In genomic region chr14:75475887-75476286, GRCm38 (mm10) we compare ENCODE assay signal across 36 mouse cellular contexts. TPM values are rescaled to one million over a fixed set of nuclear protein-coding genes. Genes with fewer than 3 reads are reported as not detected.
"Had no signal": no experiment of that assay in that cellular context is flagged by ENCODE, and none has a peak within 500 bp of the region (broad histone marks: within the 10 kb centered on the region; RNA-seq: fewer than 3 reads in every experiment).

No protein-coding gene starts in this region.

- H3K27ac ChIP-seq: limb, embryonic 10.5 days; limb, embryonic 12.5 days; limb, embryonic 13.5 days; limb, embryonic 15.5 days; liver, embryonic 12.5 days; liver, embryonic 13.5 days; liver, embryonic 14.5 days; liver, embryonic 15.5 days; lung, embryonic 15.5 days; macrophage; midbrain, embryonic 10.5 days; midbrain, embryonic 12.5 days; midbrain, embryonic 13.5 days; midbrain, embryonic 15.5 days; neural tube, embryonic 12.5 days had no signal

- H3K27me3 ChIP-seq: limb, embryonic 12.5 days; limb, embryonic 13.5 days; limb, embryonic 15.5 days; liver, embryonic 12.5 days; liver, embryonic 13.5 days; liver, embryonic 15.5 days; lung, embryonic 15.5 days; megakaryocyte, embryonic 14.5 days; midbrain, embryonic 12.5 days; midbrain, embryonic 13.5 days; midbrain, embryonic 15.5 days; neural tube, embryonic 12.5 days had no signal

- DNase-seq: left cerebral cortex, postnatal 4 days; liver; liver, embryonic 13.5 days; liver, postnatal 0 days; lung, adult 18-20 months; lung, adult 2 months; lung, embryonic 14.5 days; lung, postnatal 10 days; lung, postnatal 14 days; lung, postnatal 36 days; lung, postnatal 4 days; midbrain, embryonic 14.5 days had no signal

- H3K4me3 ChIP-seq: limb, embryonic 10.5 days; limb, embryonic 12.5 days; limb, embryonic 13.5 days; limb, embryonic 15.5 days; liver, embryonic 12.5 days; liver, embryonic 13.5 days; liver, embryonic 15.5 days; lung, embryonic 15.5 days; megakaryocyte, embryonic 14.5 days; midbrain, embryonic 10.5 days; midbrain, embryonic 12.5 days; midbrain, embryonic 13.5 days; midbrain, embryonic 15.5 days; myocyte; neural tube, embryonic 12.5 days had no signal

- ATAC-seq: liver, embryonic 12.5 days; liver, postnatal 0 days; lung, postnatal 0 days; midbrain, embryonic 13.5 days; midbrain, embryonic 15.5 days; midbrain, embryonic 16.5 days had no signal

- H3K36me3 ChIP-seq: limb, embryonic 10.5 days; limb, embryonic 12.5 days; limb, embryonic 13.5 days; limb, embryonic 15.5 days; liver, embryonic 12.5 days; liver, embryonic 13.5 days; liver, embryonic 15.5 days; lung, embryonic 15.5 days; midbrain, embryonic 10.5 days; midbrain, embryonic 12.5 days; midbrain, embryonic 13.5 days; midbrain, embryonic 15.5 days; neural tube, embryonic 12.5 days had no signal

- H3K9me3 ChIP-seq: limb, embryonic 10.5 days; limb, embryonic 12.5 days; limb, embryonic 13.5 days; limb, embryonic 15.5 days; liver, embryonic 12.5 days; liver, embryonic 13.5 days; liver, embryonic 15.5 days; lung, embryonic 15.5 days; megakaryocyte, embryonic 14.5 days; midbrain, embryonic 10.5 days; midbrain, embryonic 12.5 days; midbrain, embryonic 13.5 days; midbrain, embryonic 15.5 days; neural tube, embryonic 12.5 days had no signal

- H3K4me1 ChIP-seq: limb, embryonic 12.5 days; limb, embryonic 13.5 days; limb, embryonic 15.5 days; liver, embryonic 15.5 days; lung, embryonic 15.5 days; megakaryocyte, embryonic 14.5 days; midbrain, embryonic 15.5 days had no signal

RNA-seq across cellular contexts. Expression of gene Siah3, which starts 20.1 kb away (rescaled TPM):
- total RNA-seq: liver, adult 2 months; megakaryocyte progenitor cell, adult 5-6 weeks; megakaryocyte, adult 5-6 weeks; megakaryocyte-erythroid progenitor cell, adult 5-6 weeks; monocyte, adult 5-6 weeks had no signal
- polyA plus RNA-seq: limb, embryonic 10.5 days; liver, adult 2 months; lung, embryonic 14.5 days; lung, embryonic 15.5 days; lung, embryonic 16.5 days; lung, postnatal 0 days; macrophage; myocyte had no signal
